28 mouse cellular contexts compared by ENCODE assay signal in genomic region chr6:114664716-114665115, GRCm38 (mm10).
"Had no signal": no experiment of that assay in that cellular context is flagged by ENCODE, and none has a peak within 500 bp of the region (broad histone marks: within the 10 kb centered on the region; RNA-seq: fewer than 3 reads in every experiment).

No protein-coding gene starts in this region.

- H3K4me3 ChIP-seq: embryonic facial prominence, embryonic 10.5 days; embryonic facial prominence, embryonic 12.5 days; embryonic facial prominence, embryonic 13.5 days; embryonic facial prominence, embryonic 15.5 days; erythroblast, embryonic 14.5 days; forebrain, embryonic 10.5 days; forebrain, embryonic 12.5 days; forebrain, embryonic 13.5 days; forebrain, embryonic 15.5 days; gastrocnemius, adult 2 months; heart, adult 2 months had no signal

- H3K27ac ChIP-seq: embryonic facial prominence, embryonic 10.5 days; embryonic facial prominence, embryonic 12.5 days; embryonic facial prominence, embryonic 13.5 days; embryonic facial prominence, embryonic 15.5 days; forebrain, embryonic 10.5 days; forebrain, embryonic 12.5 days; forebrain, embryonic 13.5 days; gastrocnemius, adult 2 months; heart, adult 2 months had no signal

- H3K9ac ChIP-seq: embryonic facial prominence, embryonic 12.5 days; embryonic facial prominence, embryonic 13.5 days; embryonic facial prominence, embryonic 15.5 days; forebrain, embryonic 12.5 days; forebrain, embryonic 13.5 days; forebrain, embryonic 15.5 days; forebrain, postnatal 0 days had no signal

- ATAC-seq: forebrain, embryonic 13.5 days; forebrain, embryonic 14.5 days; forebrain, embryonic 15.5 days; forebrain, embryonic 16.5 days; forebrain, postnatal 0 days had no signal

- H3K9me3 ChIP-seq: embryonic facial prominence, embryonic 10.5 days; embryonic facial prominence, embryonic 12.5 days; embryonic facial prominence, embryonic 13.5 days; embryonic facial prominence, embryonic 15.5 days; forebrain, embryonic 10.5 days; forebrain, embryonic 12.5 days; forebrain, embryonic 13.5 days; forebrain, embryonic 15.5 days had no signal

- H3K4me1 ChIP-seq: embryonic facial prominence, embryonic 12.5 days; embryonic facial prominence, embryonic 13.5 days; forebrain, embryonic 12.5 days; forebrain, embryonic 13.5 days; forebrain, embryonic 15.5 days had no signal

- H3K36me3 ChIP-seq: embryonic facial prominence, embryonic 10.5 days; embryonic facial prominence, embryonic 12.5 days; embryonic facial prominence, embryonic 13.5 days; embryonic facial prominence, embryonic 15.5 days; forebrain, embryonic 10.5 days; forebrain, embryonic 12.5 days; forebrain, embryonic 15.5 days had no signal

- H3K4me2 ChIP-seq: embryonic facial prominence, embryonic 12.5 days; embryonic facial prominence, embryonic 13.5 days; embryonic facial prominence, embryonic 15.5 days; forebrain, embryonic 12.5 days; forebrain, embryonic 13.5 days; forebrain, embryonic 15.5 days had no signal

- H3K27me3 ChIP-seq: embryonic facial prominence, embryonic 12.5 days; embryonic facial prominence, embryonic 13.5 days; embryonic facial prominence, embryonic 15.5 days; forebrain, embryonic 12.5 days; forebrain, embryonic 13.5 days; forebrain, embryonic 15.5 days had no signal

- DNase-seq: cerebellum, adult 2 months; cerebellum, adult 8-10 months; cerebellum, adult 9-10 months; cerebellum, adult 9-11 months; cerebellum, postnatal 10 days; cerebellum, postnatal 14 days; cerebellum, postnatal 25 days; cerebellum, postnatal 36 days; embryo, embryonic 11 days; forebrain, postnatal 0 days; gastrocnemius, adult 2 months; gastrocnemius, postnatal 10 days; gastrocnemius, postnatal 14 days; gastrocnemius, postnatal 25 days; gastrocnemius, postnatal 36 days; heart, adult 11 months had no signal
